Mouse (Mus musculus) heart, embryonic 14.5 days (tissue): Measurements from ENCODE around the gene Tor4a. TPM values are rescaled to one million over a fixed set of nuclear protein-coding genes. Genes with fewer than 3 reads are reported as not detected.

Experiments used
- ATAC-seq: fragments of 200-750 bp; cut with Nextera tagmentation; 2 replicates; pipeline ENCODE4 v1.8.0; 2017; ENCODE audit warnings: low read depth, moderate TSS enrichment; ENCODE audit not compliant: insufficient number of reproducible peaks, insufficient read depth, low FRiP score
- H3K27ac ChIP-seq, 2 experiments: fragments of 200-500 bp in 1 of 2; fragments of 300-500 bp in 1 of 2; sonication (generic) in 1 of 2; replicated peaks in 1 of 2; 2 replicates each; pipeline ENCODE4 v1.5.1; 2012 to 2014; ENCODE audit warnings: low read depth in 2 of 2, low read length in 2 of 2, control low read depth in 1 of 2, mild to moderate bottlenecking in 1 of 2, mixed read lengths in 1 of 2; ENCODE audit not compliant: control insufficient read depth in 1 of 2, insufficient read depth in 1 of 2
- H3K27me3 ChIP-seq: fragments of 300-500 bp; sonication (generic); 2 replicates; pipeline ENCODE4 v1.6.1; 2014; ENCODE audit warnings: mild to moderate bottlenecking, low read length, control low read depth; ENCODE audit not compliant: control insufficient read depth, insufficient read depth
- H3K36me3 ChIP-seq: fragments of 300-500 bp; sonication (generic); 2 replicates; pipeline ENCODE4 v1.6.1; 2014; ENCODE audit warnings: mild to moderate bottlenecking, control low read depth, low read length, mixed read lengths; ENCODE audit not compliant: control insufficient read depth, insufficient read depth
- H3K4me1 ChIP-seq, 2 experiments: fragments of 200-500 bp in 1 of 2; fragments of 300-500 bp in 1 of 2; sonication (generic) in 1 of 2; 2 replicates each; pipeline ENCODE4 v1.6.1; 2012 to 2014; ENCODE audit warnings: low read length in 2 of 2, control low read depth in 1 of 2, mixed read lengths in 1 of 2; ENCODE audit not compliant: control insufficient read depth in 2 of 2, insufficient read depth in 2 of 2
- H3K4me2 ChIP-seq: fragments of 300-500 bp; sonication (generic); 2 replicates; pipeline ENCODE4 v1.6.1; 2014; ENCODE audit warnings: mild to moderate bottlenecking, low read length
- H3K4me3 ChIP-seq, 2 experiments: fragments of 200-500 bp in 1 of 2; fragments of 300-500 bp in 1 of 2; sonication (generic) in 1 of 2; 2 replicates each; pipeline ENCODE4 v1.5.1; 2012 to 2014; ENCODE audit warnings: low read length in 2 of 2, mild to moderate bottlenecking in 2 of 2, control low read depth in 1 of 2, low read depth in 1 of 2, moderate library complexity in 1 of 2; ENCODE audit not compliant: control insufficient read depth in 1 of 2, insufficient read depth in 1 of 2
- H3K9ac ChIP-seq: fragments of 300-500 bp; sonication (generic); 2 replicates; pipeline ENCODE4 v1.6.1; 2014; ENCODE audit warnings: mild to moderate bottlenecking, low read length
- H3K9me3 ChIP-seq: fragments of 300-500 bp; sonication (generic); 2 replicates; pipeline ENCODE4 v1.6.1; 2016; ENCODE audit warnings: low read length, control low read depth; ENCODE audit not compliant: control insufficient read depth
- WGBS: fragments of 180-500 bp; shearing (Covaris S2); extraction: QIAGEN DNeasy Blood & Tissue Kit; methylation state at CpG from one replicate; pipeline ENCODE4 v1.1.7; 2014; 5-methylcytosine and 5-hydroxymethylcytosine counted together
- polyA plus RNA-seq: library from polyadenylated mRNA; unstranded; fragments of >200 nt; fragmentation: Nextera tagmentation; extraction: Ambion mirVana; gene quantifications from 2 replicates; pipeline ENCODE4 v1.2.1, GENCODE M21; 2014

Gene Tor4a
- polyA plus RNA-seq, 1 experiment from 2014 or later: 8.0 TPM

DNA sequence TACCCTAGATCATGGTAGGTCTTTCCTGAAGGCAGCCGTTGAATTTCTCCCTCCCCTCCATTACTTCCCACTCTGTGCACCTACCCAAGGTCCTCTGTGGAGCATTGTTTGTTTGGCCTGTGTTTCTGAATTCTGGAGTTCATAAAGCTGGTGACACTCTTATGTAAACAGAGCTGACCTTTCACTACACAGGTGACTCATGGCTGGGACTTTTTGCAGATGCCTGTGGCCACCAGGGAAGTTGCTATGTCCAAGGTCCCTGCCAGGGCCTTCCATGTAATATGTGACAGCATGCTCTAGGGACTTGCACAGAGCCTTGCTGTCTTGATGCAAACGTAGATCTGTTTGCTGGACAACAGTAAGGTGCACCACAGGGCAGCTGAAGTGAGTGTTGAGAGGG, 47.0 kb downstream of the Tor4a start:
- H3K4me3 ChIP-seq: no peak overlapping the region
- H3K9me3 ChIP-seq: no peaks in the 10 kb centered on the region
- no peaks in the 10 kb centered on the region for H3K27me3 ChIP-seq
- no peaks in the 10 kb centered on the region for H3K36me3 ChIP-seq
- H3K27ac ChIP-seq: no peak overlapping the region
- 74% methylated on average over 2 of the region's 2 CpGs for WGBS
- H3K4me1 ChIP-seq: peaks cover 5% of the 10 kb centered on the region in 2 experiments; a peak in 2 of 4 replicates
- no peak for ATAC-seq
- no peak overlapping the region for H3K4me2 ChIP-seq
- H3K9ac ChIP-seq: no peak overlapping the region

DNA sequence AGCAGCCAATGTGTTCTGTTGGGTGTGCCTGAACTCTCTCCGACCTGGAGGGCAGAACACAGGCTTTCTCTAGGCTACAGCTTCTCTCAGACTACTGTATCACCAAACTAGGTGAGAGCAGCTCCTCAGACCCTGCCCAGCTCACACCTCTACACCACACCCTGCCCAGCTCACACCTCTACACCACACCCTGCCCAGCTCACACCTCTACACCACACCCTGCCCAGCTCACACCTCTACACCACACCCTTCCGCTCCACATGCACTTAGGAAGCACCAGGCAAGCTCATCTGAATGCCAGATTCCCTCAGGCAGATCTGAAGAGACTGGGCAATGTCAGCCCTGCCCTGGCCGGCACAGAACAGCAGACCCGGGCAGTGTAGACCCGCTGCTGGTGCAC, 48.8 kb downstream of the Tor4a start:
- no peak overlapping the region for H3K4me3 ChIP-seq
- no peak for ATAC-seq

DNA sequence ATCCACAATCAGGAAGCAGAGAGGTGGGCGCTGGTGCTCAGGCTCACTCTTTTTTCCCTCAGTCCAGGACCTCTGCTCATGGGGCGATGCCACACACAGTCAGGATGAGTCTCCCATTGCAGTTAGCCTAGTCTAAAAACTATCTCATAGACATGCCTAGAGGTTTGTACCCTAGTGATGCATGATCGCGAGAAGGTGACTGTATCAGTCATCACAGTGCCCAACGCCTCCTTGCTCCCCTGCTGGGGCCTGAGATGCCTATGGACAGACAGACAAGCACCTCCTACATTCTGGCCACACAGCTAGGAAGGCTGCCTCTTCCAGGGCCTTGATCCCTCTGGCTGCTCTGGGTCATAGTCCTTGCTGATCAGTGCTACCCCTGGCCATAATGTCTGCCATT, 49.3 kb downstream of the Tor4a start:
- Histone ChIP-seq H3K27me3 (no peaks in the 10 kb centered on the region), H3K4me1 (peaks cover 5% of the 10 kb centered on the region in 2 experiments; a peak in 2 of 4 replicates), H3K4me3 (no peak overlapping the region), H3K27ac (no peak overlapping the region), H3K36me3 (no peaks in the 10 kb centered on the region), H3K4me2 (no peak overlapping the region), H3K9me3 (no peaks in the 10 kb centered on the region), H3K9ac (no peak overlapping the region)
- no peak for ATAC-seq
- 80% methylated on average over 5 of the region's 5 CpGs for WGBS

More for the DNA sequence above, 48.8 kb downstream of the Tor4a start:
- no peaks in the 10 kb centered on the region for H3K9me3 ChIP-seq
- H3K27me3 ChIP-seq: no peaks in the 10 kb centered on the region
- 75% methylated on average over 5 of the region's 5 CpGs for WGBS
- no peak overlapping the region for H3K9ac ChIP-seq
- no peak overlapping the region for H3K4me2 ChIP-seq
- no peaks in the 10 kb centered on the region for H3K36me3 ChIP-seq
- H3K27ac ChIP-seq: no peak overlapping the region
- peaks cover 5% of the 10 kb centered on the region in 2 experiments; a peak in 2 of 4 replicates for H3K4me1 ChIP-seq

DNA sequence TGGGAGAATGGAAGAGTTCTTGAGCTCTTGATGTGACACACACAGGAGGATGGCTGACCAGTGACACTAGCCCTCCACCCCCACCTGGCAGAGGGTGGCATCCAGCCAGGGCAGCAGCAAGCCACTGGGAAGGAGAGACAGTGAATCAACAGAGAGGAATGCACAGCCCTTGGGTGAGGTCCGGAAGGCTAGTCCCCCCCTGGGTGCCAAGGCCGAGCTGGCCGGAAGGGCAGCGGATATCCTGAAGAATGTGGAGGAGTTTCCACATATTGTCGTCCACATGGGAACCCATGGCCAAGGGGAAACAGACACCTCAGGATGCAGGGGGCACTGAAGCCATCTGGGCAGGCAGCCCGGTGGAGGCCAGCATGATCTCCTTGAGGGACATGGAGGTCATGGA, 51.3 kb downstream of the Tor4a start:
- peak; percentile 45 for ATAC-seq
- H3K27me3 ChIP-seq: no peaks in the 10 kb centered on the region
- peak overlapping the region in 1 of 2 experiments; percentile 37; a peak in 1 of 4 replicates for H3K27ac ChIP-seq
- H3K4me1 ChIP-seq: peaks cover 5% of the 10 kb centered on the region in 2 experiments; a peak in 2 of 4 replicates
- H3K9ac ChIP-seq: no peak overlapping the region
- WGBS: 56% methylated on average over 6 of the region's 6 CpGs
- no peak overlapping the region for H3K4me2 ChIP-seq
- no peak overlapping the region for H3K4me3 ChIP-seq
- H3K36me3 ChIP-seq: no peaks in the 10 kb centered on the region
- H3K9me3 ChIP-seq: no peaks in the 10 kb centered on the region

Other genes starting within 250 kb of the Tor4a start
- gene Zmynd19, start 247.1 kb downstream of the Tor4a start, polyA plus RNA-seq: 10.6 and 11.0 TPM in 2 replicates
- gene Dph7, start 234.5 kb downstream of the Tor4a start, polyA plus RNA-seq: 15.9 and 19.3 TPM in 2 replicates
- gene Mrpl41, start 221.8 kb downstream of the Tor4a start, polyA plus RNA-seq: 137 and 139 TPM in 2 replicates
- 13.2 and 15.1 TPM in 2 replicates for gene Pnpla7, start 220.9 kb downstream of the Tor4a start, polyA plus RNA-seq
- 43.2 and 48.1 TPM in 2 replicates for gene Nsmf, start 142.5 kb downstream of the Tor4a start, polyA plus RNA-seq
- not detected in 2 replicates for gene Entpd8, start 116.6 kb downstream of the Tor4a start, polyA plus RNA-seq
- gene Noxa1, start 101.7 kb downstream of the Tor4a start, polyA plus RNA-seq: not detected in 2 replicates
- gene Nrarp, start 16.1 kb downstream of the Tor4a start, polyA plus RNA-seq: 11.9 and 13.9 TPM in 2 replicates
- gene Nelfb, start 14.6 kb upstream of the Tor4a start, polyA plus RNA-seq: 58.4 and 65.9 TPM in 2 replicates
- not detected in 2 replicates for gene Stpg3, start 17.8 kb upstream of the Tor4a start, polyA plus RNA-seq
- 0.93 TPM in 1 of 2 replicates, not detected in the other for gene Fam166a, start 21.9 kb upstream of the Tor4a start, polyA plus RNA-seq
- 342 and 395 TPM in 2 replicates for gene Tubb4b, start 27.8 kb upstream of the Tor4a start, polyA plus RNA-seq
- gene Slc34a3, start 37.5 kb upstream of the Tor4a start, polyA plus RNA-seq: not detected in 2 replicates
- not detected in 2 replicates for gene Rnf224, start 39.9 kb upstream of the Tor4a start, polyA plus RNA-seq
- gene Rnf208, start 45.4 kb upstream of the Tor4a start, polyA plus RNA-seq: 5.3 and 8.0 TPM in 2 replicates
- not detected in 2 replicates for gene Cysrt1, start 45.6 kb upstream of the Tor4a start, polyA plus RNA-seq
- gene AL732309.1, start 50.0 kb upstream of the Tor4a start, polyA plus RNA-seq: 1.8 and 2.4 TPM in 2 replicates
- 12.3 and 16.3 TPM in 2 replicates for gene Tmem203, start 58.6 kb upstream of the Tor4a start, polyA plus RNA-seq
- 2.3 and 3.1 TPM in 2 replicates for gene Tprn, start 65.7 kb upstream of the Tor4a start, polyA plus RNA-seq
- gene Ssna1, start 75.6 kb upstream of the Tor4a start, polyA plus RNA-seq: 150 and 163 TPM in 2 replicates
- 70.2 and 71.3 TPM in 2 replicates for gene Anapc2, start 75.6 kb upstream of the Tor4a start, polyA plus RNA-seq
- gene Tmem210, start 91.3 kb upstream of the Tor4a start, polyA plus RNA-seq: not detected in 2 replicates
- not detected in 2 replicates for gene Lrrc26, start 93.0 kb upstream of the Tor4a start, polyA plus RNA-seq
- gene Grin1, start 122.3 kb upstream of the Tor4a start, polyA plus RNA-seq: 0.05 TPM in 1 of 2 replicates, not detected in the other
- 42.8 and 48.1 TPM in 2 replicates for gene Man1b1, start 135.5 kb upstream of the Tor4a start, polyA plus RNA-seq
- 11.5 and 12.4 TPM in 2 replicates for gene Dpp7, start 159.5 kb upstream of the Tor4a start, polyA plus RNA-seq
- gene Uap1l1, start 168.8 kb upstream of the Tor4a start, polyA plus RNA-seq: 17.6 and 18.3 TPM in 2 replicates
- gene Sapcd2, start 175.4 kb upstream of the Tor4a start, polyA plus RNA-seq: 14.4 and 17.7 TPM in 2 replicates
- 0.81 and 0.85 TPM in 2 replicates for gene Entpd2, start 199.0 kb upstream of the Tor4a start, polyA plus RNA-seq
- gene Npdc1, start 202.5 kb upstream of the Tor4a start, polyA plus RNA-seq: 29.3 and 29.5 TPM in 2 replicates
- gene Fut7, start 226.4 kb upstream of the Tor4a start, polyA plus RNA-seq: 0.14 TPM in 1 of 2 replicates, not detected in the other
- 3.8 and 4.3 TPM in 2 replicates for gene Abca2, start 231.8 kb upstream of the Tor4a start, polyA plus RNA-seq